Mouse (Mus musculus) liver, adult 2 months (tissue): ENCODE measurements around the gene Sfpq. TPM values are rescaled to one million over a fixed set of nuclear protein-coding genes. Genes with fewer than 3 reads are reported as not detected.

Experiments used
- DNase-seq: peaks from one replicate; pipeline ENCODE4 v3.0.0-alpha.2; 2011; ENCODE audit warnings: low read depth, low spot score; ENCODE audit errors: extremely low read depth
- H3K27ac ChIP-seq: fragments of 200-500 bp; replicated peaks from 2 replicates; pipeline ENCODE4 v1.5.1; 2012; ENCODE audit warnings: low read depth, mild to moderate bottlenecking, control low read depth, inconsistent platforms, low read length; ENCODE audit not compliant: insufficient read depth
- H3K27me3 ChIP-seq: fragments of 200-500 bp; 2 replicates; pipeline ENCODE4 v1.6.1; 2012; ENCODE audit warnings: mild to moderate bottlenecking, moderate library complexity, low read length, inconsistent platforms; ENCODE audit not compliant: control insufficient read depth, insufficient read depth
- H3K36me3 ChIP-seq: fragments of 200-500 bp; 2 replicates; pipeline ENCODE4 v1.6.1; 2012; ENCODE audit warnings: low read length, inconsistent platforms; ENCODE audit not compliant: control insufficient read depth, insufficient read depth
- H3K4me1 ChIP-seq: fragments of 200-500 bp; 2 replicates; pipeline ENCODE4 v1.6.1; 2011; ENCODE audit warnings: low read length; ENCODE audit not compliant: control insufficient read depth, insufficient read depth
- H3K4me3 ChIP-seq: fragments of 200-500 bp; 2 replicates; pipeline ENCODE4 v1.5.1; 2011; ENCODE audit warnings: low read depth, mild to moderate bottlenecking, control low read depth, low read length, moderate library complexity; ENCODE audit not compliant: insufficient read depth
- H3K79me2 ChIP-seq: fragments of 200-500 bp; 2 replicates; pipeline ENCODE4 v1.6.1; 2012; ENCODE audit warnings: inconsistent platforms, mild to moderate bottlenecking, low read length, moderate library complexity; ENCODE audit not compliant: control insufficient read depth, insufficient read depth
- H3K9ac ChIP-seq: fragments of 200-500 bp; 2 replicates; pipeline ENCODE4 v1.6.1; 2012; ENCODE audit warnings: low read depth, mild to moderate bottlenecking, control low read depth, inconsistent platforms, low read length
- CTCF ChIP-seq: fragments of 200-500 bp; IDR thresholded peaks from 2 replicates; pipeline ENCODE4 v1.5.1; 2011; ENCODE audit warnings: low read depth, low read length, control low read depth
- POLR2A ChIP-seq: fragments of 200-500 bp; IDR thresholded peaks from 2 replicates; pipeline ENCODE4 v1.6.1; 2011; ENCODE audit warnings: low read length, control low read depth; ENCODE audit not compliant: insufficient read depth; ENCODE audit errors: extremely low read depth
- WGBS: fragments of 180-500 bp; shearing (Covaris S2); methylation state at CpG from one replicate; pipeline ENCODE4 v1.1.7; 2018; 5-methylcytosine and 5-hydroxymethylcytosine counted together
- polyA plus RNA-seq: library from polyadenylated mRNA; depleted of rRNA; stranded (reverse); fragments of >200 nt; gene quantifications from 2 replicates; pipeline ENCODE4 v1.2.3, GENCODE M21; 2012
- total RNA-seq: library from RNA; depleted of rRNA; stranded (reverse); fragments of >200 nt; gene quantifications from 2 replicates; pipeline ENCODE4 v1.2.3, GENCODE M21; 2014

Gene Sfpq
- total and polyA plus RNA-seq, 2 experiments = 12.6 to 49.3 TPM

GRCm38 (mm10) chr4:127023201-127023600 lies 2.1 kb downstream of the Sfpq start:
- Histone ChIP-seq H3K27me3 (no peaks in the 10 kb centered on the region), H3K4me3 (peak overlapping the region; percentile 100), H3K4me1 (peaks cover 13% of the 10 kb centered on the region), H3K79me2 (peaks cover 25% of the 10 kb centered on the region; the same call in 1 of the 2 replicates), H3K27ac (no peak overlapping the region), H3K36me3 (peaks cover 42% of the 10 kb centered on the region), H3K9ac (peak overlapping the region; percentile 51; the same call in 1 of the 2 replicates)
- WGBS = under 1% methylated on average over 9 of the region's 9 CpGs
- DNase-seq = no peak
- TF ChIP-seq POLR2A = no peak
- no peak for TF ChIP-seq CTCF

DNA sequence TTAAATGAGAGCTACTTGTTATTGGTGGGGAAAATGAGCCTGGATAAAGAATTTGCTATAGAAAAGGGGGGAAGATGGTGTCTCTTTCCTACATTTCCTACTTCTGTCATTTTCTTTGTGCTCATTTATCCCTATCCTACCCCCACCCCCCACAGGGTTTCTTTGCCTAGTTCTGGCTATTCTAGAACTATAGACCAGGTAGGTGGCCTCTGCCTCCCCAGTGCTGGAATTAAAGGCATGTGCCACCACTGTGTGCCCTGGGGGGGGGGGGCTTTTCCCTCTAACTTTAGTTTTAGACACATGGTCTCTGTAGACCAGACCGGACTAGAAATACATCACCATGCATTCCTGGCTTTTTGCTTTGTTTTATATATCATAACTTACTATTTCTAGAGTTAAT lies 3.1 kb downstream of the Sfpq start:
- Histone ChIP-seq H3K9ac (no peak overlapping the region), H3K4me3 (no peak overlapping the region; the same call in 1 of the 2 replicates), H3K27ac (no peak overlapping the region), H3K36me3 (peaks cover 48% of the 10 kb centered on the region), H3K79me2 (peaks cover 25% of the 10 kb centered on the region; the same call in 1 of the 2 replicates), H3K4me1 (peaks cover 13% of the 10 kb centered on the region), H3K27me3 (no peaks in the 10 kb centered on the region)
- DNase-seq = no peak
- 50% methylated on average over 1 of the region's 1 CpGs for WGBS
- no peak for TF ChIP-seq CTCF
- no peak for TF ChIP-seq POLR2A

DNA sequence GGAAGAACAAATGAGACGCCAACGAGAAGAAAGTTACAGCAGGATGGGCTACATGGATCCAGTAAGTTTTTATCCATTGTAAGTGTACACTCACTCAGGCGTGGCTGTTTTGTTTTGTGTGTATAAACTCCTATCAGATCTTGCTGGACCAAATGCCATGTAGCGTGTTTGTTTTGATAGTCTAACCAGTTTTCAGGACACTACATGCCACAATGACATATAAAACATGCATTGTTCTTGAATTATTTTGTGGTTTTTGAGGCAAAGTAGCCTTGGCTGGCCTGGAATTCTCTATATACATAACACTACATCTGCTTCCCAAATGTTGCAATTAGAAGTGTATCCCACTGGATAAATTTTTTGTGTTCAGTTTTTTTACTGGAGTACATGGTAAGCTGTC lies 5.7 kb downstream of the Sfpq start:
- DNase-seq = no peak
- Histone ChIP-seq H3K27me3 (no peaks in the 10 kb centered on the region), H3K4me1 (peaks cover 13% of the 10 kb centered on the region), H3K4me3 (no peak overlapping the region), H3K9ac (no peak overlapping the region), H3K36me3 (peaks cover 68% of the 10 kb centered on the region), H3K27ac (no peak overlapping the region), H3K79me2 (peaks cover 18% of the 10 kb centered on the region; the same call in 1 of the 2 replicates)
- TF ChIP-seq POLR2A (no peak), CTCF (no peak)
- 87% methylated on average over 4 of the region's 4 CpGs for WGBS

GRCm38 (mm10) chr4:127027228-127028190 lies 6.4 kb downstream of the Sfpq start:
- peak; percentile 30 for TF ChIP-seq CTCF
- TF ChIP-seq POLR2A = no peak
- Histone ChIP-seq H3K9ac (no peak overlapping the region), H3K27me3 (no peaks in the 10 kb centered on the region), H3K4me3 (no peak overlapping the region), H3K36me3 (peaks cover 73% of the 10 kb centered on the region), H3K79me2 (peaks cover 12% of the 10 kb centered on the region; the same call in 1 of the 2 replicates), H3K4me1 (peaks cover 13% of the 10 kb centered on the region), H3K27ac (no peak overlapping the region)
- 64% methylated on average over 4 of the region's 4 CpGs for WGBS
- DNase-seq = peak; percentile 33

DNA sequence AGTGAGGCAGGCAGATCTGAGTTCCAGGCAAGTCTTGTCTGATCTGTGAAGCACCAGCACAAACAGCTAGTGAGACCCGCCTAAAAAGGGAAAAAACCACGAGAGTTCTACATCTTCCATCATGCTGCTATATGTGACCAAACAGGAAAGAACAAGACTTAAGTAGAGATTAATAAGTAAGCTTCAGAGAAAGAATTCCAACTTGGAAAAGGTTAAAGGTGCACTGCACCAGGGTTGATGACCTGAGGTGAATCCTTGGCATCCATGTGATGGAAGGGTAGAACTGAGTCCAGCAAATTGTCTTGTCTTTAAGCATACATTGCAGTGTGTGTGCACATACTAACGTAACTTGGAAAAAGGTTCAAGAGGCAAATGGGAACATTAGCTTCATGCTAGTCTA lies 16.0 kb downstream of the Sfpq start:
- WGBS = 63% methylated on average over 3 of the region's 3 CpGs
- H3K4me3 ChIP-seq = no peak overlapping the region

More for the DNA sequence above, 16.0 kb downstream of the Sfpq start:
- H3K27me3 ChIP-seq = no peaks in the 10 kb centered on the region
- no peak overlapping the region for H3K27ac ChIP-seq
- H3K79me2 ChIP-seq = no peaks in the 10 kb centered on the region; the same call in 1 of the 2 replicates
- TF ChIP-seq POLR2A (no peak), CTCF (no peak)
- H3K9ac ChIP-seq = no peak overlapping the region
- no peaks in the 10 kb centered on the region; the same call in 1 of the 2 replicates for H3K4me1 ChIP-seq
- peaks cover 70% of the 10 kb centered on the region for H3K36me3 ChIP-seq
- peak; percentile 57 for DNase-seq
